Mouse (Mus musculus) myocyte (in vitro differentiated cells): ENCODE results near the gene Tcp11. TPM values are rescaled to one million over a fixed set of nuclear protein-coding genes. Genes with fewer than 3 reads are reported as not detected.

Experiments
- H3K27me3 ChIP-seq: one replicate; pipeline ENCODE4 v1.6.1; 2011; ENCODE audit not compliant: control insufficient read depth, insufficient read depth, insufficient read length
- H3K36me3 ChIP-seq: one replicate; pipeline ENCODE4 v1.6.1; 2011; ENCODE audit not compliant: control insufficient read depth, insufficient read depth
- H3K4me2 ChIP-seq: one replicate; pipeline ENCODE4 v1.6.1; 2011; ENCODE audit warnings: low read depth, control low read depth
- H3K4me3 ChIP-seq: one replicate; pipeline ENCODE4 v1.5.1; 2011; ENCODE audit warnings: mild to moderate bottlenecking, control low read depth, moderate library complexity
- H3K79me2 ChIP-seq: one replicate; pipeline ENCODE4 v1.6.1; 2011; ENCODE audit not compliant: control insufficient read depth, insufficient read depth
- H3ac ChIP-seq: one replicate; pipeline ENCODE4 v1.6.1; 2011; ENCODE audit not compliant: control insufficient read depth, insufficient read length
- CEBPB ChIP-seq: IDR thresholded peaks from 2 replicates; pipeline ENCODE4 v1.6.1; 2011; ENCODE audit warnings: mild to moderate bottlenecking, moderate library complexity; ENCODE audit not compliant: poor library complexity, insufficient read depth, severe bottlenecking
- E2F4 ChIP-seq: IDR thresholded peaks from one replicate; pipeline ENCODE4 v1.6.1; 2011; ENCODE audit warnings: mild to moderate bottlenecking, control low read depth, moderate library complexity; ENCODE audit not compliant: insufficient read depth
- MAX ChIP-seq: IDR thresholded peaks from one replicate; pipeline ENCODE4 v1.6.1; 2011; ENCODE audit warnings: low read depth, mild to moderate bottlenecking, control low read depth
- MYOD1 ChIP-seq, 3 experiments: IDR thresholded peaks; one replicate each; pipeline ENCODE4 v1.6.1; 2011; ENCODE audit warnings: control low read depth in 2 of 3, low read depth in 2 of 3, mild to moderate bottlenecking in 2 of 3, moderate library complexity in 1 of 3; ENCODE audit not compliant: insufficient read length in 2 of 3, control insufficient read depth in 1 of 3
- MYOG ChIP-seq, 3 experiments: IDR thresholded peaks; one replicate each; pipeline ENCODE4 v1.6.1; 2011; ENCODE audit warnings: control low read depth in 2 of 3, low read depth in 2 of 3, mild to moderate bottlenecking in 2 of 3; ENCODE audit not compliant: insufficient read length in 2 of 3, control insufficient read depth in 1 of 3, insufficient read depth in 1 of 3
- POLR2A ChIP-seq: IDR thresholded peaks from one replicate; pipeline ENCODE4 v1.6.1; 2011; ENCODE audit warnings: low read depth, mild to moderate bottlenecking, control low read depth, moderate library complexity; ENCODE audit not compliant: insufficient read length
- POLR2AphosphoS2 ChIP-seq: IDR thresholded peaks from one replicate; pipeline ENCODE4 v1.6.1; 2011; ENCODE audit warnings: low read depth, control low read depth; ENCODE audit not compliant: insufficient read length
- REST ChIP-seq: IDR thresholded peaks from one replicate; pipeline ENCODE4 v1.6.1; 2011; ENCODE audit warnings: mild to moderate bottlenecking, control low read depth, moderate library complexity; ENCODE audit not compliant: insufficient read depth, insufficient read length
- SRF ChIP-seq: IDR thresholded peaks from one replicate; pipeline ENCODE4 v1.6.1; 2011; ENCODE audit warnings: low read depth; ENCODE audit not compliant: control insufficient read depth, insufficient read length
- TCF12 ChIP-seq: IDR thresholded peaks from one replicate; pipeline ENCODE4 v1.6.1; 2011; ENCODE audit warnings: mild to moderate bottlenecking, control low read depth; ENCODE audit not compliant: poor library complexity, insufficient read depth, severe bottlenecking
- TCF3 ChIP-seq: IDR thresholded peaks from one replicate; pipeline ENCODE4 v1.6.1; 2011; ENCODE audit warnings: low read depth, control low read depth; ENCODE audit not compliant: insufficient read length
- USF1 ChIP-seq: IDR thresholded peaks from one replicate; pipeline ENCODE4 v1.6.1; 2011; ENCODE audit warnings: low read depth, mild to moderate bottlenecking, control low read depth, moderate library complexity
- polyA plus RNA-seq: library from polyadenylated mRNA; unstranded; fragments of >200 nt; fragmentation: generic; extraction: Trizol; gene quantifications from one replicate; pipeline ENCODE4 v1.2.1, GENCODE M21; 2012; ENCODE audit warnings: missing spikeins

Tcp11 gene
- polyA plus RNA-seq, 1 experiment = not detected

GRCm38 (mm10) chr17:28027197-28027596 is 53.2 kb downstream of the Tcp11 start:
- Histone ChIP-seq H3K4me2 (no peak overlapping the region), H3K4me3 (no peak overlapping the region), H3K79me2 (no peaks in the 10 kb centered on the region), H3K27me3 (no peaks in the 10 kb centered on the region), H3K36me3 (no peaks in the 10 kb centered on the region), H3ac (no peak overlapping the region)
- no peak for TF ChIP-seq USF1
- TF ChIP-seq MAX = no peak
- TF ChIP-seq TCF3 = no peak
- TF ChIP-seq REST = no peak
- no peak for TF ChIP-seq POLR2A
- TF ChIP-seq CEBPB = no peak
- no peak for TF ChIP-seq MYOD1 (IDR thresholded peaks at IDR 0.05; ENCODE audit: control insufficient read depth in 1 of 3, insufficient read length in 2 of 3, low read depth in 2 of 3)
- TF ChIP-seq MYOG (IDR thresholded peaks at IDR 0.05; ENCODE audit: control insufficient read depth in 1 of 3, insufficient read depth in 1 of 3, insufficient read length in 2 of 3, low read depth in 2 of 3) = no peak
- no peak for TF ChIP-seq TCF12
- TF ChIP-seq POLR2AphosphoS2 = no peak
- TF ChIP-seq SRF = no peak
- no peak for TF ChIP-seq E2F4

GRCm38 (mm10) chr17:28026111-28026872 is 54.1 kb downstream of the Tcp11 start:
- Histone ChIP-seq H3K27me3 (no peaks in the 10 kb centered on the region), H3K36me3 (no peaks in the 10 kb centered on the region), H3ac (no peak overlapping the region), H3K4me3 (no peak overlapping the region), H3K4me2 (no peak overlapping the region), H3K79me2 (no peaks in the 10 kb centered on the region)
- TF ChIP-seq TCF12 (no peak), MYOD1 (IDR thresholded peaks at IDR 0.05; ENCODE audit: control insufficient read depth in 1 of 3, insufficient read length in 2 of 3, low read depth in 2 of 3) (no peak), POLR2AphosphoS2 (no peak), USF1 (no peak), TCF3 (no peak), CEBPB (no peak), E2F4 (no peak), MYOG (IDR thresholded peaks at IDR 0.05; ENCODE audit: control insufficient read depth in 1 of 3, insufficient read depth in 1 of 3, insufficient read length in 2 of 3, low read depth in 2 of 3) (no peak), SRF (no peak)

- Histone ChIP-seq H3K27me3 (no peaks in the 10 kb centered on the region), H3K4me2 (no peak overlapping the region), H3ac (no peak overlapping the region), H3K36me3 (no peaks in the 10 kb centered on the region), H3K79me2 (no peaks in the 10 kb centered on the region), H3K4me3 (no peak overlapping the region)
- TF ChIP-seq MAX (no peak), SRF (no peak), MYOD1 (IDR thresholded peaks at IDR 0.05; ENCODE audit: control insufficient read depth in 1 of 3, insufficient read length in 2 of 3, low read depth in 2 of 3) (no peak), TCF12 (no peak), TCF3 (no peak), REST (no peak), MYOG (IDR thresholded peaks at IDR 0.05; ENCODE audit: control insufficient read depth in 1 of 3, insufficient read depth in 1 of 3, insufficient read length in 2 of 3, low read depth in 2 of 3) (no peak), E2F4 (no peak), USF1 (no peak), POLR2A (no peak), POLR2AphosphoS2 (no peak), CEBPB (no peak)
These were observed 54.9 kb downstream of the Tcp11 start for GRCm38 (mm10) chr17:28025541-28025961.

DNA sequence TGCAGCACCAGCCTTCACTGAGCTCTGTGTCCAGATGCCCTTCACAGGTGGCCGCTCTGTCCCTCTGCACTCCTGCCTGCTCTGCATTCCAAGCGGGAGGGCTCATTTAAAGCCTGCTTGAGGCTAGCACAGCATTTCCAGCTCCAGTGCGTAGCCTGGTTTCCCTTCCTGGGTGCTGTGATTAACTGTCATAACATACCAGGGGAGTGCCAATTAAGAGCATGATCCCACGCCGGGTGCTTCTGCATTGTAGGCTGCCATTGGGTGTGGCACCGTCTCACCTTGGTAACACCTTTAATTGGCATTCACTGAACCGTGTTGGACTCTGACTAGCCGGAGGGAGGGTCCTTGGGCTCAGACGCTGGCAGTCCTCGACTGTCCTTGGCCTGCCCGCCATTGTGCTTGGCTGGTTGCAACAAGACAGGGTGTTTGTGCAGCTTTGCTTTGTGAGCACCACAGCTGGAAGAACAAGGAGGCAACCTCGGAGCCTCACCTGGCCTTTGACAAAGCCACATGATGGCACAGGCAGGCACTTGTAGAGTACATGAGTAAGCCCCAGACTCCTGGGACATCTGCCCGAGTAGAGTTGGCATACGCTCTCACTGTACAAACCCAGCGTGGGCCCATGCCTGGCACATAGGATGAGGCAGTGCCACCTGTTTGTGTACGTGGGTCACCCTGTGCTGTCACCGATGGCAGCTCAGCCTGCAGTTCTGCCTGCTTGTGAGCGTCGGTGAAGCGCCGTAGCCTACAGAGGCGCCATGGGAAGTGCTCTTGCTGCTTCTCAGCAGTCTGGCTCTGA is 57.4 kb downstream of the Tcp11 start:
- no peaks in the 10 kb centered on the region for H3K36me3 ChIP-seq
- H3K4me2 ChIP-seq = no peak overlapping the region
- TF ChIP-seq USF1 (no peak), POLR2AphosphoS2 (no peak), CEBPB (no peak), MYOG (IDR thresholded peaks at IDR 0.05; ENCODE audit: control insufficient read depth in 1 of 3, insufficient read depth in 1 of 3, insufficient read length in 2 of 3, low read depth in 2 of 3) (peak in 1 of 3 experiments; percentile 1), MAX (no peak)
- no peak overlapping the region for H3K4me3 ChIP-seq
- H3ac ChIP-seq = no peak overlapping the region
- no peaks in the 10 kb centered on the region for H3K79me2 ChIP-seq
- no peaks in the 10 kb centered on the region for H3K27me3 ChIP-seq
